Mouse (Mus musculus) layer of hippocampus, adult 9-11 months (tissue): ENCODE data around the gene Yap1.

Source experiments
- DNase-seq: peaks from one replicate; pipeline ENCODE4 v3.0.0; 2022

The Yap1 gene

DNA sequence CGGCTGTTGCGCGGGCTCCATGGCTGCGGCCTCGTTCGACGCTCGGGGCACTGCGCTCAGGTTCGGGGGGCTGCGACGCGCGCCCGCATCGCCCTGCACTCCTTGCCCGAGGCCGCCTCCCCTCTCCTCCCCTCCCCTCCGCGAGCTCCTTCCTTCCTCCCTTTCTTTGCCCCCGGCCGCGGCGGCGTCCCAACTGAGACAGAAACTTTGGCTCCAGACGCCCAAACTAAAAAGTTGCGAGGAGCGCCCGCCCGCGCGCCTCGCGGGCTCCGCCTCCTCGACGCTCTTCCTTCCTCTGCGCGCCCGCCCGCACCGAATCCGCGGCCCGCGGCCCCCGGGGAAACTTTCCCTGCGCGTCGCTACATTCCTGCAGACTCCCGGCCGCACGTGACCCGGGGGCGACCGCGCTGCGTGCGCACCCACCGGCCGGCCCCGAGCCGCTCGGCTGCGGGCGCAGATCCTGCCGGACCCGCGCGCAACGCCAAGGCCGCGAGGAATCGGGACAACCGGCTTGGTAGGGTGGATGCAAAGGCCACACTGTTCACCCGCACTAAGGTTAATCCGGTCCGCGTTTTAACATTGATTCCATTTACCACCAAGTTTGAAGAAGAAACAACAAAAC, at the start of gene Yap1:
Gene Yap1 (minus strand): TSS at position 227 of the 622 bp plus-strand sequence.
- peak; percentile 46 for DNase-seq

DNA sequence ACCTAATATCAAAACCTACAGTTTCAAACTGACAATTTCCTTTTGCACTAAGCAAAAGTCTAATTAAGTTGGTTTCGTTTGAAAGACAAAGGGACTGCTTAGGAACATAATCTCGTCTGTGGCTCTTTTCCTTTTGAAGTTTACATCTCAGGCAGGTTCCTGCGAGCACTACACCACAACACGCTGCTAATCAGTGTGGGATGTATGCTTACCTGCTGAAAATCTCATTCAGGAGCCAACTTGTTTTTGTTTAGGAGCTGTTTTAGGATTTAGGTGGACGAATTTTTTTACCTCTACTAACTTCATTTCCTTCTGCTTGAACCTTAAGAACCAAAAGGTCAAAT, 38.6 kb upstream of the Yap1 start:
- no peak for DNase-seq

GRCm38 (mm10) chr9:8042338-8043043, 38.1 kb upstream of the Yap1 start, which contains the start of gene Cfap300:
Gene Cfap300 (minus strand): TSS chr9:8042823.
- peak; percentile 95 for DNase-seq

DNA sequence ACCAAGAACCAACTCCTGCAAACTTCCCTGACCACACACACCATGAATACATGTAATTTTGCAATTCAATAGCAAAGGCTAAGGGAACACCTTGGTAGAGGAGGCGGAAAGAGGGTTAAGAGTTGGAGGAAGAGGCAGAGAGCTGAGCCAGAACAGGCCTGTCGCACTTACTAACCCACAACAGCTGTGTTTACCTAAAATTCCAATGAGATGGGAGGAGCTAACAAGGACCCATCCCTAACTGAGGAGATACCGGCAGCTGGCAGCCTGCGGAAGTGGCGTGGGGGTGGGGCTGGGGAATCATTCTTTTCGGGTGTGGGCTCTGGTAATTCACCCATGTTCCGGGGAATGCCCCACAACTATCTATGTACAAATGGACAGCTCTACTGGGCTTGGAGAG, 31.1 kb upstream of the Yap1 start:
- DNase-seq, result no peak

DNA sequence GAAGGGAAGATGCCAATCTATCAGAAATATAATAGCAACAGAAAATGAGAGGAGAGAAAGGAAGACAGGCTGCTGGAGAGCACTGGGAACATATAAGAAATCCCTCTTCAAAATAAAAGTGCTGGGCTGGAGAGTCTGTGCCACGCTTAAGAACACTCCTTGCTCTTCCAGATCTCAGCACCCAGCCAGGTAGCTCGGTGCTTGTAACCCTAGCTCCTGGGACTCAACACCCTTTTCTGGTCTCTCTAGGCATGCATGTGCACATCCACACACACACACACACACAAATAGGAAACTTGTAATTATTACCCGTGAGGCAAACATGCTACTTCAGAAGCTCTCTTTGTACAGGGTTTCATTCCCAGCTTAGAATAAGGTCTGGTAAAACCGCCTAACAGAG, 30.7 kb upstream of the Yap1 start:
- DNase-seq, result no peak

GRCm38 (mm10) chr9:8034143-8034542, 29.7 kb upstream of the Yap1 start:
- DNase-seq, result no peak

DNA sequence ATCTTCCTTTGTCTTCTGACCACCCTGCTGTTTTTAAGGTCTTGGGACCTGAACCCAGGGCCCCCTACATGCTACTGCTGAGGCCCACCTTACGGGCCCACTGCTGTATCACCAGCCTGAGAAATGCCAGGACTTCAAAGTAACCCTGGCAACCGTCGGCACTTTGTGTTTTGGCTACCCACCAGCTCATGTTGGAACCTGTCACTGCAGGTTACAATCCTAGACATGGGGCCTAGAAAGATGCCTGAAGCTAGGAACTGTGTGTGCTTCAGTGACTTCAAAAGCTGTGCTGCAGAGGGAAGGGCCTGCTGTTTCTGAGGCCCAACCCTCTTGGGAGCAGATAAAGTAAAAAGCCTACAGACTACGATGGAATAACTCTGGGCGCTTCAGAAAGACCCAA, 28.5 kb upstream of the Yap1 start:
- no peak for DNase-seq

- no peak for DNase-seq
Observed at GRCm38 (mm10) chr9:8018609-8019008, 14.2 kb upstream of the Yap1 start.

GRCm38 (mm10) chr9:8017253-8017913, 13.0 kb upstream of the Yap1 start:
- DNase-seq, result peak; percentile 17

GRCm38 (mm10) chr9:8003301-8004271, 810 bp downstream of the Yap1 start:
- peak; percentile 11 for DNase-seq

GRCm38 (mm10) chr9:8002806-8003205, 1.6 kb downstream of the Yap1 start:
- no peak for DNase-seq

DNA sequence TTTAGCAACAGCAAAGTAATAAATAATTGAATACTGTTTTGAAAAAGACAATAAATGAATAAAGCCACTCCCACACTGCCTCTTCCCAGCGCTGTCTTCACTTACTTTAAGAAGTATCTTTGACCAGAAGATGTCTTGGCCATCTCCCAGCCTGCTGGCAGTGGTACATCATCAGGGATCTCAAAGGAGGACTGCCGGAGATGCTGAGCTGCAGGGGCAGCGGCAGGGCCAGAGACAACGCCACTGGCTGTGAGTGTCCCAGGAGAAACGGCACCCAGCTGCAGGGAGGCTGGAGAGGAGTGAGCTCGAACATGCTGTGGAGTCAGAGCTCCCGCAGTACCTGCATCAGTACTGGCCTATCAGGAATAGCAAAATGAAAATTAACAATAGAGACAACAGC, 3.0 kb downstream of the Yap1 start:
- no peak for DNase-seq

DNA sequence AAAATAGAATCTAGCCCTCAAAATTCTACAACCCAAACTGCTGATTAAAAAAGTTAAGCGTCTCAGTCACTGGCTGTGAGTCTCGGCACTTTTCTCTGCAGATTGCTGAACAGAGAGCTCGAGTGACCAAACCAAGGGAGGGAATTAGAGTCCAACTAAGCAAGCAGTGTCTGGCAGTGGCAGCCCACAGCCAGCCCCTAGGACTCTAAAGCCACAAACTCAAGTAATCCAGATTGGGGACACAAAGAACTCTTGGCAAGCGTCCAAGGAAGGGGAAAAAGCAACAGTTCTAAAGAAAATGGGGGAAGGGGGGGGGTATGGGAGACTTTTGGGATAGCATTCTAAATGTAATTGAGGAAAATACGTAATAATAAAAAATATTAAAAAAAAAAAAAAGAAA, 10.1 kb downstream of the Yap1 start:
- no peak for DNase-seq

- no peak for DNase-seq
Observed at GRCm38 (mm10) chr9:7992651-7993050, 11.7 kb downstream of the Yap1 start.

GRCm38 (mm10) chr9:7990897-7991296, 13.5 kb downstream of the Yap1 start:
- no peak for DNase-seq

GRCm38 (mm10) chr9:7987119-7987518, 17.3 kb downstream of the Yap1 start:
- DNase-seq, result no peak

GRCm38 (mm10) chr9:7984287-7984686, 20.1 kb downstream of the Yap1 start:
- DNase-seq, result no peak

GRCm38 (mm10) chr9:7983665-7984064, 20.7 kb downstream of the Yap1 start:
- DNase-seq, result no peak

DNA sequence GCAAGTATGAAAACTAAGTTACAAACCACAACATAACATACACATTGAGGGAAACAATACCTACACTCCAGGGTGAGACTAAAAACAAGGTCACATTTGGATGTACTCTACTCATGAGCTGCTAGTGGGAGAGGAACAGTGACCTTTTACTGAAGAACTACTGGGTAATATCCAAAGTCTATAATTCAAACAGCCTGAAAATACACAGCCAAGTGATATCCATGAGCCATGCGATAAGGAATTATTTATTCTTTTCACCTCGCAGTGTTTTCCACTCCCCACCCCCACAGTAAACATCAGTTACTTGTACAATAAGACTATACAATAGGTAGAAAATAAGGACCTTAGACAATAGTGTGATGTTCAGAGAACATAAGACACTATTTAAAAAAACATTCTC, 24.2 kb downstream of the Yap1 start:
- DNase-seq, result no peak

GRCm38 (mm10) chr9:7979153-7979916, 25.1 kb downstream of the Yap1 start:
- no peak for DNase-seq

DNA sequence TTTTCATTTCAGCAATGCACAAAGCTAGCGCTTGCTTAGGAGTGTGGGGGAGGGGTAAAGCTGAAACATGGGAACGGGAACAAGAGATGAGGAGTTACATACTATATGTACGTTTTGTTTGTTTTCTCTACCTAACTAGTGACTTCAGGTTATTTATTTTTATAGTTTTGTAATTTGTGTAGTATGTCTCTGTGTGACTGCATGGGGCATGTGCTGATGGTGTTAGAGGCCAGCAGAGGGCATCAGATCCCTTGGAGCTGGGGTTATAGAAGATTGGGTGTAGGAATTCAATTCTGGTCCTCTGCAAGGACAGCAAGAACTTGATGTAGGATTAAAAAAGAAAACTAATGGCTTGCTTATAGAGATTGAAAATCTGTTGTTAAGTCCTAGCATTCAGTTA, 25.9 kb downstream of the Yap1 start:
- DNase-seq, result no peak

- no peak for DNase-seq
Observed at GRCm38 (mm10) chr9:7977587-7977986, 26.8 kb downstream of the Yap1 start.
